Mouse (Mus musculus): ENCODE results near the gene Fermt1. TPM values are rescaled to one million over a fixed set of nuclear protein-coding genes. Genes with fewer than 3 reads are reported as not detected.
A peak's percentile ranks its signal among the peaks of the same experiment; 100 is the strongest.

Fermt1 gene
- polyA plus RNA-seq, 1 experiment from 2014 or later: 0.60 TPM

- DNase-seq (ENCODE audit: low spot score) (no peak), ATAC-seq (replicated peaks; ENCODE audit: low FRiP score) (no peak)
- H3K4me3 ChIP-seq (ENCODE audit: low read depth, low read length): no peak overlapping the region
- H3K4me2 ChIP-seq: no peak overlapping the region
- 59% methylated on average over 6 of the region's 6 CpGs for WGBS
- H3K36me3 ChIP-seq (ENCODE audit: control insufficient read depth, insufficient read depth, low read length): no peaks in the 10 kb centered on the region
- H3K27me3 ChIP-seq (replicated peaks; ENCODE audit: control insufficient read depth, insufficient read depth, low read length): peaks cover 33% of the 10 kb centered on the region
- H3K9ac ChIP-seq (ENCODE audit: low read depth, low read length): no peak overlapping the region
- H3K4me1 ChIP-seq (replicated peaks; ENCODE audit: control insufficient read depth, insufficient read depth, low read length): no peaks in the 10 kb centered on the region
- no peaks in the 10 kb centered on the region for H3K9me3 ChIP-seq (ENCODE audit: control insufficient read depth, low read length)
- H3K27ac ChIP-seq (ENCODE audit: low read depth, low read length): no peak overlapping the region
Observed at GRCm38 (mm10) chr2:132946976-132947375, 1.3 kb upstream of the Fermt1 start.

GRCm38 (mm10) chr2:132944711-132945325, 888 bp downstream of the Fermt1 start:
- no peaks in the 10 kb centered on the region for H3K4me1 ChIP-seq (replicated peaks; ENCODE audit: control insufficient read depth, insufficient read depth, low read length)
- no peaks in the 10 kb centered on the region for H3K9me3 ChIP-seq (ENCODE audit: control insufficient read depth, low read length)
- H3K27ac ChIP-seq (ENCODE audit: low read depth, low read length): no peak overlapping the region
- no peak overlapping the region; the same call in 1 of the 2 replicates for H3K9ac ChIP-seq (ENCODE audit: low read depth, low read length)
- peak overlapping the region; percentile 27 for H3K4me3 ChIP-seq (ENCODE audit: low read depth, low read length)
- H3K36me3 ChIP-seq (ENCODE audit: control insufficient read depth, insufficient read depth, low read length): no peaks in the 10 kb centered on the region
- peaks cover 33% of the 10 kb centered on the region for H3K27me3 ChIP-seq (replicated peaks; ENCODE audit: control insufficient read depth, insufficient read depth, low read length)
- no peak for ATAC-seq (replicated peaks; ENCODE audit: low FRiP score)
- peak overlapping the region; percentile 59 for H3K4me2 ChIP-seq
- no peak for DNase-seq (ENCODE audit: low spot score)
- 8% methylated on average over 24 of the region's 24 CpGs for WGBS

- Histone ChIP-seq H3K27me3 (replicated peaks; ENCODE audit: control insufficient read depth, insufficient read depth, low read length) (peaks cover 33% of the 10 kb centered on the region), H3K4me2 (no peak overlapping the region), H3K9ac (ENCODE audit: low read depth, low read length) (no peak overlapping the region), H3K9me3 (ENCODE audit: control insufficient read depth, low read length) (no peaks in the 10 kb centered on the region), H3K4me1 (replicated peaks; ENCODE audit: control insufficient read depth, insufficient read depth, low read length) (no peaks in the 10 kb centered on the region), H3K27ac (ENCODE audit: low read depth, low read length) (no peak overlapping the region), H3K36me3 (ENCODE audit: control insufficient read depth, insufficient read depth, low read length) (no peaks in the 10 kb centered on the region), H3K4me3 (ENCODE audit: low read depth, low read length) (no peak overlapping the region)
- ATAC-seq (replicated peaks; ENCODE audit: low FRiP score): no peak
- 33% methylated on average over 13 of the region's 13 CpGs for WGBS
- no peak for DNase-seq (ENCODE audit: low spot score)
Observed at GRCm38 (mm10) chr2:132943997-132944396, 1.7 kb downstream of the Fermt1 start.

GRCm38 (mm10) chr2:132943596-132943995, 2.1 kb downstream of the Fermt1 start:
- ATAC-seq (replicated peaks; ENCODE audit: low FRiP score) (no peak), DNase-seq (ENCODE audit: low spot score) (no peak)
- Histone ChIP-seq H3K4me3 (ENCODE audit: low read depth, low read length) (no peak overlapping the region), H3K4me2 (no peak overlapping the region), H3K27ac (ENCODE audit: low read depth, low read length) (no peak overlapping the region), H3K9ac (ENCODE audit: low read depth, low read length) (no peak overlapping the region), H3K27me3 (replicated peaks; ENCODE audit: control insufficient read depth, insufficient read depth, low read length) (peaks cover 33% of the 10 kb centered on the region), H3K9me3 (ENCODE audit: control insufficient read depth, low read length) (no peaks in the 10 kb centered on the region), H3K4me1 (replicated peaks; ENCODE audit: control insufficient read depth, insufficient read depth, low read length) (no peaks in the 10 kb centered on the region), H3K36me3 (ENCODE audit: control insufficient read depth, insufficient read depth, low read length) (no peaks in the 10 kb centered on the region)
- WGBS: 43% methylated on average over 9 of the region's 9 CpGs

GRCm38 (mm10) chr2:132939056-132939455, 6.7 kb downstream of the Fermt1 start:
- Histone ChIP-seq H3K27me3 (replicated peaks; ENCODE audit: control insufficient read depth, insufficient read depth, low read length) (peaks cover 6% of the 10 kb centered on the region), H3K9me3 (ENCODE audit: control insufficient read depth, low read length) (no peaks in the 10 kb centered on the region), H3K4me3 (ENCODE audit: low read depth, low read length) (no peak overlapping the region), H3K9ac (ENCODE audit: low read depth, low read length) (no peak overlapping the region), H3K4me2 (no peak overlapping the region), H3K4me1 (replicated peaks; ENCODE audit: control insufficient read depth, insufficient read depth, low read length) (no peaks in the 10 kb centered on the region), H3K27ac (ENCODE audit: low read depth, low read length) (no peak overlapping the region), H3K36me3 (ENCODE audit: control insufficient read depth, insufficient read depth, low read length) (no peaks in the 10 kb centered on the region)
- DNase-seq (ENCODE audit: low spot score): no peak
- no peak for ATAC-seq (replicated peaks; ENCODE audit: low FRiP score)
- WGBS: 84% methylated on average over 14 of the region's 14 CpGs

- Histone ChIP-seq H3K9ac (ENCODE audit: low read depth, low read length) (no peak overlapping the region), H3K4me3 (ENCODE audit: low read depth, low read length) (no peak overlapping the region), H3K27ac (ENCODE audit: low read depth, low read length) (no peak overlapping the region), H3K9me3 (ENCODE audit: control insufficient read depth, low read length) (no peaks in the 10 kb centered on the region), H3K4me1 (replicated peaks; ENCODE audit: control insufficient read depth, insufficient read depth, low read length) (no peaks in the 10 kb centered on the region), H3K36me3 (ENCODE audit: control insufficient read depth, insufficient read depth, low read length) (no peaks in the 10 kb centered on the region), H3K27me3 (replicated peaks; ENCODE audit: control insufficient read depth, insufficient read depth, low read length) (no peaks in the 10 kb centered on the region), H3K4me2 (no peak overlapping the region)
- no peak for DNase-seq (ENCODE audit: low spot score)
- WGBS: 64% methylated on average over 4 of the region's 4 CpGs
- no peak for ATAC-seq (replicated peaks; ENCODE audit: low FRiP score)
Observed at GRCm38 (mm10) chr2:132936176-132936575, 9.5 kb downstream of the Fermt1 start.

GRCm38 (mm10) chr2:132934711-132935110, 11.0 kb downstream of the Fermt1 start:
- no peaks in the 10 kb centered on the region for H3K4me1 ChIP-seq (replicated peaks; ENCODE audit: control insufficient read depth, insufficient read depth, low read length)
- H3K36me3 ChIP-seq (ENCODE audit: control insufficient read depth, insufficient read depth, low read length): no peaks in the 10 kb centered on the region
- H3K4me2 ChIP-seq: no peak overlapping the region
- H3K9me3 ChIP-seq (ENCODE audit: control insufficient read depth, low read length): no peaks in the 10 kb centered on the region
- no peaks in the 10 kb centered on the region for H3K27me3 ChIP-seq (replicated peaks; ENCODE audit: control insufficient read depth, insufficient read depth, low read length)
- H3K4me3 ChIP-seq (ENCODE audit: low read depth, low read length): no peak overlapping the region
- DNase-seq (ENCODE audit: low spot score): no peak
- ATAC-seq (replicated peaks; ENCODE audit: low FRiP score): no peak
- no peak overlapping the region for H3K27ac ChIP-seq (ENCODE audit: low read depth, low read length)
- WGBS: 84% methylated on average over 4 of the region's 4 CpGs
- no peak overlapping the region for H3K9ac ChIP-seq (ENCODE audit: low read depth, low read length)

GRCm38 (mm10) chr2:132934142-132934541, 11.6 kb downstream of the Fermt1 start:
- WGBS: 64% methylated on average over 2 of the region's 2 CpGs

GRCm38 (mm10) chr2:132928999-132929398, 16.7 kb downstream of the Fermt1 start:
- Histone ChIP-seq H3K9me3 (ENCODE audit: control insufficient read depth, low read length) (no peaks in the 10 kb centered on the region), H3K4me3 (ENCODE audit: low read depth, low read length) (no peak overlapping the region), H3K9ac (ENCODE audit: low read depth, low read length) (no peak overlapping the region), H3K27ac (ENCODE audit: low read depth, low read length) (no peak overlapping the region), H3K27me3 (replicated peaks; ENCODE audit: control insufficient read depth, insufficient read depth, low read length) (no peaks in the 10 kb centered on the region), H3K4me2 (no peak overlapping the region), H3K4me1 (replicated peaks; ENCODE audit: control insufficient read depth, insufficient read depth, low read length) (no peaks in the 10 kb centered on the region), H3K36me3 (ENCODE audit: control insufficient read depth, insufficient read depth, low read length) (no peaks in the 10 kb centered on the region)
- WGBS: 74% methylated on average over 2 of the region's 2 CpGs
- no peak for ATAC-seq (replicated peaks; ENCODE audit: low FRiP score)
- DNase-seq (ENCODE audit: low spot score): no peak

More at GRCm38 (mm10) chr2:132934142-132934541, 11.6 kb downstream of the Fermt1 start:
- Histone ChIP-seq H3K27ac (ENCODE audit: low read depth, low read length) (no peak overlapping the region), H3K9ac (ENCODE audit: low read depth, low read length) (no peak overlapping the region), H3K4me2 (no peak overlapping the region), H3K27me3 (replicated peaks; ENCODE audit: control insufficient read depth, insufficient read depth, low read length) (no peaks in the 10 kb centered on the region), H3K4me1 (replicated peaks; ENCODE audit: control insufficient read depth, insufficient read depth, low read length) (no peaks in the 10 kb centered on the region), H3K4me3 (ENCODE audit: low read depth, low read length) (no peak overlapping the region), H3K9me3 (ENCODE audit: control insufficient read depth, low read length) (no peaks in the 10 kb centered on the region), H3K36me3 (ENCODE audit: control insufficient read depth, insufficient read depth, low read length) (no peaks in the 10 kb centered on the region)
- no peak for DNase-seq (ENCODE audit: low spot score)
- ATAC-seq (replicated peaks; ENCODE audit: low FRiP score): no peak

Measured in liver, embryonic 11.5 days (tissue).